Mouse (Mus musculus) right cerebral cortex, adult 2 months (tissue): Measurements from ENCODE around the gene Asic1.
"Not testable (repeated sequence)": the region's sequence is repeated elsewhere in the genome, so short reads cannot be mapped to it uniquely, and the experiment has no call there.

Experiments used
- DNase-seq, 2 experiments: peaks; one replicate each; pipeline ENCODE4 v3.0.0; 2021 to 2022; ENCODE audit warnings: low spot score in 2 of 2

Gene Asic1

DNA sequence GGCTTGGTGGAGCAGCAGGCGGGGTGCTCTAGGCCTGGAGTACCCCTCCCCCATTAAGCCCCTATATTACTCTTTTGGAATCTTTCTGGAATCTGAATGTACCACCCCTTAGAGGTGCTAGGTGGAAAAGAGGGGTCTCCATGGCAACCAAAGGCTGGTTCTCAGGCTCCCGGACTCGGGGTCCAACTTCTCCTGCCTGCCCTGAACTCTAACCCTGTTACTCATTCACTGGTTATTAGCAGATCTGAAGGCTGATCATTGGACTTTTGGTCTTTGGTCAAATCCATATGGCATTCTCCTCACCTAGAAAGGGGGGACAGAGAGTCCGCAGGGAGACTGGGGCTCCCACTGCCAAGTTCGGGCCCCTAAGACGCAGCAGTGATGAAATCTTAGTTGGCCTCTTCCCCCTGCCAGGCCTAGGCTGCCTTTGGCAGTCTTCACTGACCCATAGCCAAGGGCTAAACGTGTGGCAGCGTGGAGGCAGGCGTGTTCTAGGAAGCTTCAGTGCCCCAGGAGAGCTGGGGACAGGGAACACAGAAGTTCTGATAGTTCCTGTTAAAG lies 48.4 kb downstream of the Asic1 start:
- peak in 1 of 2 experiments; percentile 5 for DNase-seq

DNA sequence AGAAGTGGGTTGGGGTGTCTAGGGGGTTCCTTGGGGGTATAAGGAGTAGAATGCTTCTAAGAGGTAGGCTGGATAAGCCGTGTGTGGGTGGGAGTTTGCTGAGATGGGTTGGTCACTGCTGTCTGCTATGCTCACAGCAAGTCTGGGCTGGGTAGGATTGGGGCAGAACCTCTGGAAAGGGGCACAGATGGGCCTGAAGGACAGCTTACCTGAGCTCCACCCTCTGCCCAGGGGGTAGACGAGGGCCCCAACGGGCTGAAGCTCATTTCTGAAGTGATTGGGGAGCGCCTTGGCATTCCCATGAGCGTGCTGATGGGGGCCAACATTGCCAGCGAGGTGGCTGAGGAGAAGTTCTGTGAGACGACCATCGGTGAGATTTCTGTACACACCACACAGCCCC lies 49.7 kb downstream of the Asic1 start:
- DNase-seq: peak in 1 of 2 experiments; percentile 10

DNA sequence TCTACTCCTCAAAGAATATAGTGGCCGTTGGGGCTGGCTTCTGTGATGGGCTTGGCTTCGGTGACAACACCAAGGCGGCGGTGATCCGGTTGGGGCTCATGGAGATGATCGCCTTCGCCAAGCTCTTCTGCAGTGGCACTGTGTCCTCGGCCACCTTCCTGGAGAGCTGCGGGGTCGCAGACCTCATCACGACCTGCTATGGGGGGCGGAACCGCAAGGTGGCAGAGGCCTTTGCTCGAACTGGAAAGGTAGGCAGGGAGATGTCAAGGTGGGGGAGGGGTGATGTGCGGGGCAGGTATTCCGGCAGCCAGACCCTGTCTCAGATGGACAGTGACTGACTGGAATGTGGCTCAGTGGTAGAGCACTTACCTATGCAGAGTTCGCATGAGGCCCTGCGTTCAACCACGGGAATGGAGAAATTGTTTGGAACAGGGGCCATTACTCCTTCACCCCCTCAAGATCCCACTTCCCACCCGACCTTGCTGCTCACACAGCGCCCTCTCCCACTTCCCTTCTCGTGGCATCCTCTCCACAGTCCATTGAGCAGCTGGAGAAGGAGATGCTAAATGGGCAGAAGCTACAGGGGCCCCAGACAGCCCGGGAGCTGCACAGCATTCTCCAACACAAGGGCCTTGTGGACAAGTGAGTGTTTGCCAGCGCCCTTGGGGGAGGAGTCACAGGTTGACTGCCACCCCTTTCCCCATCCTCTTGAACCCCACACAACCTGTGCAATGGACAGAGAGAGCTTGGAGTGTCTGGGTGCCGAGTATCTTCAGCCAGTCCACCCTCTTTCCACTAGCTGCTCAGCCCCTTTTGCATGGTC lies 52.0 kb downstream of the Asic1 start:
- peak in 1 of 2 experiments; percentile 7 for DNase-seq

- peak in 1 of 2 experiments; percentile 13 for DNase-seq
Observed at GRCm38 (mm10) chr15:99723120-99723514, 52.9 kb downstream of the Asic1 start.

DNA sequence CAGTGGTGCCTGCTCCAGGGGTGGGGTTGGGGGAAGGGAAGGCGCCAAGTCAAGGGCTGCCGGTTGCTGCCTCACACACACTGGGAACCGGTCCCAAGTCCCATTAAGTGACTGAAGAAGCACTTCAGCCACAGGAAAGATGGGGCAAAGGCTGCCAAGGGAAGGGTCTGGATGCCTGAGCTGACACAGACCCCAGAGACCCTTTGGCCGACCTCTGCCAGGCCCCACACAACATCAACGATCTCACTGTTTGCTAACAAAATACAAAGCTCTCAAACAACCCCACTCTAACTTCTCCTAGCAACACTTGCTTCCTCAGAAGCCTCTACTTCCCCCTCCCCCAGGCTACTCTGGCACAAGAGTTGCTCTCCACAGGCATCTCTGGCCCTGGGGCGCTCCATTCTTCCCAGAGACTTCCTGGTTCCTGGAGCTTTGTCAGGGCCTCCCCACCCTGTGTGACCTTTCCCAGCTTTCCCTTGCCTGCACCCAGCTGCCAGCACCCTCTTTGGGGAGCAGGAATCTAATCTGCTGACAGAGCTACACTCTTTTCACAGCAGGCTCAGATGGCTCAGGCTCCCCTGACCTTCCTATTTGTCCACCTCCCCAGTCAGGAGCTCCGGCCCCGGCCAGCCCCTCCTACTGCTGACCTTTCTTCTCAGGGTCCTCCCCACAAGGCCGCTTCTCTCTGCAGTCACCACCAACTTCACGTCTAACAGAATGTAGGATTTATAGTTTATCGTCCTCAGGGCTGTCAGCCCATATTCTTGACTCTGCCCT lies 53.5 kb downstream of the Asic1 start:
- peak; percentile 61 to 69 for DNase-seq

- peak; percentile 62 to 74 for DNase-seq
Observed at GRCm38 (mm10) chr15:99724292-99725021, 54.3 kb downstream of the Asic1 start.

DNA sequence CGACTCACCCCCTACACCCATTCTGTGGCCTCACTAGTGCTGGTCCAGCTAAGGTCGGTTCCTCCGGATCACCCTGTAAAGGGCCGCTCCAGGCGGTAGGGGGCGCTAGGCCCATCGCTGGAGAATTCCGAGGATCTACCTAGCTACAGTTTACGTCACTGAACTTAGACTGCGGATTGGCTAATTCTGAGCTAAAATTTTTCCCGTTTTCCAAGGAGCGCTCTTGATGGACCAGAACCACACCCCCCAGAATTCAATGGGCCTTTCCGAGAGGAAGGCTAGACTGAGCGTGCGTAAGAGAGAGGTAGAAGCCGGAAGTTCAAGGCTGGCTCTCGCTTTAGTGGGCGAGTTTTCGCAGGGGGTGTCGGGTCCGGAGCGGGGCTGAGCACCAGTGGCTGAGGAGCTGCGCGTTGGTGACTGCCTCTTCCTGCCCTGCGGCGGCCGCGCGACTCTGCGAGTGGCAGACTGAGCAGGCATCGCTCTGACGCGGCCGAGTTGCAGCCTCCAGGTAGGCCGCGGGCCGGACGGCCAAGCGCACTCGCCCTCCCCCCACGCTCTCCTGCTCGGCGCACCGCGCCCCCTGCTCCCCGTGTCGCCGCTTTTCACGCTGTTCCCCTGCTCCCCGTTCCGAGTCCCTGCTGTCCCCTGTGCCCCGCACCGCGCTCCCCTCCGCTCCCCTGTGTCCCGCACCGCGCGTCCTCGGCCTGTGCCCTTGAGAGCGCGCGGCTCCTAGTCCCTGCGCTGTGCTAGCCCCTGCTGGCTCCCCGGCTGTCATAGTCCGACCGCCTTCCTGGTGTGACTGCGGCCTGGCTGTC lies 55.4 kb downstream of the Asic1 start, which contains the start of gene Cox14:
Gene Cox14 (plus strand): TSS at position 278 of the 815 bp plus-strand sequence.
- DNase-seq: peak; percentile 94 to 95

DNA sequence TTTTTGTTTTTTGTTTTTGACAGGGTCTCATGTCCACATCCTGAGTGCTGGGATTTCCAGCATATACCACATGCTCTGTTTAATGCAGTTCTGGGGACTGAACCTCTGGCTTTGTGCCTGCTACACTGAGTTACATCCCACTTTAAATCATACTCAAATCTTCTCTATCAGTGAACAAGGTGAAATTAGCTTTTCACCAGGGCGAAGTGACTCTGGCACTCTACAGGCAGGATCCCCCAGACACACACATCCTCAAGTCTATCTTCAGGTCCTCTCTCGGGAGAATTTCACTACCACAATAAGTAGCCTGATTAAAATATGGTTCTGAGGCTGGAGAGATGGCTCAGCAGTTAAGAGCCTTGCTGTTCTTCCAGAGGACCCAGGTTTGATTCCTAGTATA lies 56.4 kb downstream of the Asic1 start:
- DNase-seq: no peak

- DNase-seq: not testable (repeated sequence)
Observed at GRCm38 (mm10) chr15:99727039-99727438, 56.9 kb downstream of the Asic1 start.

DNA sequence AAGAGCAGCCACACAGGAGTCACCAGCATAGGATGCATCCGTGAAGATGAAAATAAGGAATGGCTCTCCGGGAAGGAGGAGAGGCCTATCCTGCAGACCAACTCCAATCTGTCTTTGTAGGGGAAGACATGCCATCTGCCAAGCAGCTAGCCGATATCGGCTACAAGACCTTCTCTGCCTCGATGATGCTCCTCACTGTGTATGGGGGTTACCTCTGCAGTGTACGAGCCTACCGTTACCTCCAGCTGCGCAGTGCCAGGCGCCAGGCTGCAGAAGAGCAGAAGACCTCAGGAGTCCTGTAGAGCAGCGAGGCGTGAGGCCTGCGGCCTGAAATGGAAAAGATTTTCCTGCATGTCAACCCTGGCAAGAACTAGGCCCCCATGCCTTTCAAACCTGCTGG lies 57.4 kb downstream of the Asic1 start:
- no peak for DNase-seq

DNA sequence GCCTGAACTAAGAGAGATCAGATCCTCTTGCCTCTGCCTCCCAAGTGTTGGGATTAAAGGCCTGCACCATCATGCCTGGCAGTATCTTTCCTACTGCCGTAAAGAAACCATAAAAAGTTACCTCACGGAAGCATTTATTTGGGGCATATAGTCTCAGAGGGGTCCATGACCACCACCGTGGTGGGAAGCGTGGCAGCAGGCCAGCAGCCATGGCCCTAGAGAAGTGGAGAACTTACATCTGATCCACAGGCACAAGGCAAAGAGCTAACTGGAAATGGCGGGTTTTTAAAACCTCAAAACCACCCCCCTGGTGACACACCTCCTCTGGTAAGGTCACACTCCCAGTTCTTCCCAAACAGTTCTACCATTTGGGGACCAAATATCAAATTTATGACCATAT lies 58.0 kb downstream of the Asic1 start:
- no peak for DNase-seq

GRCm38 (mm10) chr15:99729056-99729783 lies 59.1 kb downstream of the Asic1 start:
- DNase-seq: no peak

DNA sequence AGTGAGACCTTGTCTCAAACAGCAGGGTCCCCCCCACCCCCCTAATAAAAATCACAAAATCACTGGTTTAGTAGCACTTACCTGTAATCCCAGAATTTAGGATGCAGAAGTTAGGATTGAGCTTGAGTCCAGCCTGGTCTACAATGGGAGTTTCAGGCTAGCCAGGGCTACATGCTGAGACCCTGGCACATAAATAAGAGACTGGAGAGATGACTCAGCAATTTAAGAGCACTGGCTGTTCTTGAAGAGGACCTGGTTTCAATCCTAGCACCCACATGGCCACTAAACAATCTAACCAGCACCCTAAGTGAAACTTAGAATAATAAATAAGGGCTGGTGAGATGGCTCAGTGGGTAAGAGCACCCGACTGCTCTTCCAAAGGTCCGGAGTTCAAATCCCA lies 61.0 kb downstream of the Asic1 start:
- DNase-seq: no peak

GRCm38 (mm10) chr15:99731678-99732077 lies 61.5 kb downstream of the Asic1 start:
- no peak for DNase-seq

- no peak for DNase-seq
Observed at GRCm38 (mm10) chr15:99733186-99733585, 63.0 kb downstream of the Asic1 start.

- peak; percentile 100 for DNase-seq
Observed at GRCm38 (mm10) chr15:99735631-99736030, 65.5 kb downstream of the Asic1 start.

DNA sequence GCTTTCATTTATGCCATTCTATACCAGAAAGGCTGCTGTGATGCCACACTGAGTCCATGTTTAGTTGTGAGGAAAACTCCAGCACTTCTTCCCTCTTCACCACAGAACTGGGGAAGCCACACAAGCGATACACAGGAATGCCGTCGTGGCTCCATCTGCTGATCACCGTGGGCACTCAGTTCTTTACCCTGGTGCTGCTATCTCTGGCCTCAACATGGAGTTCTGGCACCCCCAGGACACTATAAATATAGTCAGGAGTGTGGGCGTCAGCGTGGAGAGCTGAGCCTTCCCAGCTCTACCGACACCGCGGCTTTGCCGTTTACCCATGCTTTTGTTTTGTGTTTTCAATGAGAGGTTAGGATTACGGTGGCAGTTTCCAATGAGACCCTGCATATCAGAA lies 66.5 kb downstream of the Asic1 start:
- DNase-seq: peak in 1 of 2 experiments; percentile 42

GRCm38 (mm10) chr15:99740229-99740628 lies 70.1 kb downstream of the Asic1 start:
- DNase-seq: no peak
